Mouse (Mus musculus) neural tube, embryonic 12.5 days (tissue): Measurements from ENCODE around the gene Ss18l1. TPM values are rescaled to one million over a fixed set of nuclear protein-coding genes. Genes with fewer than 3 reads are reported as not detected.

Experiments
- ATAC-seq: fragments of 200-750 bp; cut with Nextera tagmentation; 2 replicates; pipeline ENCODE4 v1.8.0; 2017; ENCODE audit warnings: low read depth, mild to moderate bottlenecking, moderate TSS enrichment, moderate library complexity; ENCODE audit not compliant: low FRiP score
- H3K27ac ChIP-seq: fragments of 300-500 bp; sonication (generic); 2 replicates; pipeline ENCODE4 v1.5.1; 2016
- H3K27me3 ChIP-seq: fragments of 300-500 bp; sonication (generic); replicated peaks from 2 replicates; pipeline ENCODE4 v1.6.1; 2016; ENCODE audit warnings: mild to moderate bottlenecking
- H3K36me3 ChIP-seq: fragments of 300-500 bp; sonication (generic); 2 replicates; pipeline ENCODE4 v1.6.1; 2016; ENCODE audit warnings: mild to moderate bottlenecking
- H3K4me1 ChIP-seq: fragments of 300-500 bp; sonication (generic); 2 replicates; pipeline ENCODE4 v1.6.1; 2016
- H3K4me2 ChIP-seq: fragments of 300-500 bp; sonication (generic); replicated peaks from 2 replicates; pipeline ENCODE4 v1.6.1; 2016; ENCODE audit warnings: mild to moderate bottlenecking
- H3K4me3 ChIP-seq: fragments of 300-500 bp; sonication (generic); 2 replicates; pipeline ENCODE4 v1.5.1; 2016
- H3K9ac ChIP-seq: fragments of 300-500 bp; sonication (generic); 2 replicates; pipeline ENCODE4 v1.6.1; 2016; ENCODE audit warnings: mild to moderate bottlenecking
- H3K9me3 ChIP-seq: fragments of 300-500 bp; sonication (generic); 2 replicates; pipeline ENCODE4 v1.6.1; 2016; ENCODE audit warnings: mild to moderate bottlenecking
- WGBS: fragments of 180-500 bp; shearing (Covaris S2); methylation state at CpG from one replicate; pipeline ENCODE4 v1.1.7; 2016; 5-methylcytosine and 5-hydroxymethylcytosine counted together
- polyA plus RNA-seq: library from polyadenylated mRNA; unstranded; fragments of >200 nt; fragmentation: Nextera tagmentation; extraction: Ambion mirVana; gene quantifications from 2 replicates; pipeline ENCODE4 v1.2.1, GENCODE M21; 2016

Ss18l1 gene
- polyA plus RNA-seq = 33.8 and 34.1 TPM in 2 replicates

GRCm38 (mm10) chr2:180042256-180042857, at the start of gene Ss18l1, which contains the start of gene Psma7:
Gene Ss18l1 (plus strand): TSS chr2:180042509.
Gene Psma7 (minus strand): TSS chr2:180042433.
- peaks cover 20% of the 10 kb centered on the region for H3K36me3 ChIP-seq
- peak within 1 kb of the TSS; percentile 86 for H3K4me2 ChIP-seq
- peak; percentile 96 for ATAC-seq
- no peaks in the 10 kb centered on the region; the same call in 1 of the 2 replicates for H3K27me3 ChIP-seq
- H3K4me1 ChIP-seq = peaks cover 36% of the 10 kb centered on the region
- H3K27ac ChIP-seq = peak within 1 kb of the TSS; percentile 97
- peak within 1 kb of the TSS; percentile 95 for H3K9ac ChIP-seq
- WGBS = 1% methylated on average over 75 of the region's 78 CpGs
- H3K9me3 ChIP-seq = no peaks in the 10 kb centered on the region
- H3K4me3 ChIP-seq = peak within 1 kb of the TSS; percentile 98

- Histone ChIP-seq H3K4me3 (no peak overlapping the region), H3K4me1 (no peaks in the 10 kb centered on the region), H3K9ac (no peak overlapping the region), H3K4me2 (no peak overlapping the region), H3K27ac (no peak overlapping the region), H3K9me3 (no peaks in the 10 kb centered on the region), H3K36me3 (no peaks in the 10 kb centered on the region), H3K27me3 (no peaks in the 10 kb centered on the region)
- 86% methylated on average over 5 of the region's 5 CpGs for WGBS
- no peak for ATAC-seq
Observed at GRCm38 (mm10) chr2:179993071-179993470, 49.2 kb upstream of the Ss18l1 start.

- no peaks in the 10 kb centered on the region for H3K4me1 ChIP-seq
- no peak overlapping the region for H3K4me3 ChIP-seq
- ATAC-seq = no peak
- H3K27me3 ChIP-seq = no peaks in the 10 kb centered on the region
- no peaks in the 10 kb centered on the region for H3K36me3 ChIP-seq
- H3K27ac ChIP-seq = no peak overlapping the region
- H3K9ac ChIP-seq = no peak overlapping the region
- no peak overlapping the region for H3K4me2 ChIP-seq
- WGBS = 79% methylated on average over 4 of the region's 4 CpGs
- no peaks in the 10 kb centered on the region for H3K9me3 ChIP-seq
Observed at GRCm38 (mm10) chr2:179998431-179998830, 43.9 kb upstream of the Ss18l1 start.

- Histone ChIP-seq H3K27me3 (0 out of 2 replicates have a peak, but pooled peaks cover 4% of the 10 kb centered on the region), H3K36me3 (no peaks in the 10 kb centered on the region), H3K4me3 (no peak overlapping the region), H3K4me1 (no peaks in the 10 kb centered on the region), H3K9ac (no peak overlapping the region), H3K9me3 (no peaks in the 10 kb centered on the region), H3K27ac (no peak overlapping the region), H3K4me2 (no peak overlapping the region)
- ATAC-seq = no peak
- WGBS = 93% methylated on average over 9 of the region's 9 CpGs
Observed at GRCm38 (mm10) chr2:180001635-180002034, 40.7 kb upstream of the Ss18l1 start.

- H3K27me3 ChIP-seq = 0 out of 2 replicates have a peak, but pooled peaks cover 4% of the 10 kb centered on the region
- no peak overlapping the region for H3K27ac ChIP-seq
- no peak overlapping the region for H3K4me2 ChIP-seq
- H3K4me1 ChIP-seq = no peaks in the 10 kb centered on the region
- no peak for ATAC-seq
- 71% methylated on average over 5 of the region's 5 CpGs for WGBS
- H3K36me3 ChIP-seq = no peaks in the 10 kb centered on the region
- H3K9me3 ChIP-seq = no peaks in the 10 kb centered on the region
- H3K9ac ChIP-seq = no peak overlapping the region
- no peak overlapping the region for H3K4me3 ChIP-seq
Observed at GRCm38 (mm10) chr2:180005656-180006351, 36.5 kb upstream of the Ss18l1 start.

GRCm38 (mm10) chr2:180006352-180007017, 35.8 kb upstream of the Ss18l1 start:
- Histone ChIP-seq H3K4me2 (no peak overlapping the region), H3K9ac (no peak overlapping the region), H3K36me3 (no peaks in the 10 kb centered on the region), H3K9me3 (no peaks in the 10 kb centered on the region), H3K27me3 (0 out of 2 replicates have a peak, but pooled peaks cover 4% of the 10 kb centered on the region), H3K4me1 (no peaks in the 10 kb centered on the region), H3K27ac (no peak overlapping the region), H3K4me3 (no peak overlapping the region)
- WGBS = 59% methylated on average over 9 of the region's 9 CpGs
- no peak for ATAC-seq

GRCm38 (mm10) chr2:180010686-180011085, 31.6 kb upstream of the Ss18l1 start:
- 91% methylated on average over 7 of the region's 7 CpGs for WGBS
- Histone ChIP-seq H3K36me3 (no peaks in the 10 kb centered on the region), H3K4me2 (no peak overlapping the region), H3K4me1 (no peaks in the 10 kb centered on the region), H3K4me3 (no peak overlapping the region), H3K9me3 (no peaks in the 10 kb centered on the region), H3K27me3 (0 out of 2 replicates have a peak, but pooled peaks cover 4% of the 10 kb centered on the region), H3K27ac (no peak overlapping the region), H3K9ac (no peak overlapping the region)
- ATAC-seq = no peak

GRCm38 (mm10) chr2:180011370-180011769, 30.9 kb upstream of the Ss18l1 start:
- Histone ChIP-seq H3K36me3 (no peaks in the 10 kb centered on the region), H3K9ac (no peak overlapping the region), H3K27me3 (0 out of 2 replicates have a peak, but pooled peaks cover 2% of the 10 kb centered on the region), H3K4me3 (no peak overlapping the region), H3K9me3 (no peaks in the 10 kb centered on the region), H3K4me1 (no peaks in the 10 kb centered on the region), H3K27ac (no peak overlapping the region), H3K4me2 (no peak overlapping the region)
- WGBS = 86% methylated on average over 6 of the region's 6 CpGs
- ATAC-seq = no peak

- no peak overlapping the region for H3K4me3 ChIP-seq
- H3K9me3 ChIP-seq = no peaks in the 10 kb centered on the region
- H3K36me3 ChIP-seq = no peaks in the 10 kb centered on the region
- H3K27ac ChIP-seq = no peak overlapping the region
- WGBS = 89% methylated on average over 7 of the region's 7 CpGs
- ATAC-seq = no peak
- H3K4me1 ChIP-seq = no peaks in the 10 kb centered on the region
- no peak overlapping the region for H3K9ac ChIP-seq
- no peaks in the 10 kb centered on the region for H3K27me3 ChIP-seq
- H3K4me2 ChIP-seq = no peak overlapping the region
Observed at GRCm38 (mm10) chr2:180013686-180014085, 28.6 kb upstream of the Ss18l1 start.

- ATAC-seq = no peak
- 80% methylated on average over 4 of the region's 4 CpGs for WGBS
- Histone ChIP-seq H3K4me1 (no peaks in the 10 kb centered on the region), H3K4me2 (no peak overlapping the region), H3K9me3 (no peaks in the 10 kb centered on the region), H3K27me3 (peaks cover 21% of the 10 kb centered on the region), H3K4me3 (no peak overlapping the region), H3K36me3 (no peaks in the 10 kb centered on the region), H3K27ac (no peak overlapping the region), H3K9ac (no peak overlapping the region)
Observed at GRCm38 (mm10) chr2:180017632-180018031, 24.7 kb upstream of the Ss18l1 start.

- no peak overlapping the region for H3K4me2 ChIP-seq
- no peak overlapping the region for H3K4me3 ChIP-seq
- H3K36me3 ChIP-seq = no peaks in the 10 kb centered on the region
- no peaks in the 10 kb centered on the region for H3K9me3 ChIP-seq
- peaks cover 30% of the 10 kb centered on the region for H3K27me3 ChIP-seq
- 73% methylated on average over 9 of the region's 9 CpGs for WGBS
- no peak overlapping the region for H3K9ac ChIP-seq
- H3K4me1 ChIP-seq = no peaks in the 10 kb centered on the region
- ATAC-seq = no peak
- H3K27ac ChIP-seq = no peak overlapping the region
Observed at GRCm38 (mm10) chr2:180018573-180018972, 23.7 kb upstream of the Ss18l1 start.

GRCm38 (mm10) chr2:180020091-180020661, 22.1 kb upstream of the Ss18l1 start:
- no peaks in the 10 kb centered on the region for H3K4me1 ChIP-seq
- no peak overlapping the region for H3K4me3 ChIP-seq
- H3K27ac ChIP-seq = no peak overlapping the region
- H3K27me3 ChIP-seq = peaks cover 30% of the 10 kb centered on the region
- 83% methylated on average over 7 of the region's 7 CpGs for WGBS
- no peaks in the 10 kb centered on the region for H3K9me3 ChIP-seq
- H3K9ac ChIP-seq = no peak overlapping the region
- H3K36me3 ChIP-seq = no peaks in the 10 kb centered on the region
- no peak overlapping the region for H3K4me2 ChIP-seq
- no peak for ATAC-seq
